ENCODE assay signal across 12 mouse cellular contexts in the genomic region with DNA sequence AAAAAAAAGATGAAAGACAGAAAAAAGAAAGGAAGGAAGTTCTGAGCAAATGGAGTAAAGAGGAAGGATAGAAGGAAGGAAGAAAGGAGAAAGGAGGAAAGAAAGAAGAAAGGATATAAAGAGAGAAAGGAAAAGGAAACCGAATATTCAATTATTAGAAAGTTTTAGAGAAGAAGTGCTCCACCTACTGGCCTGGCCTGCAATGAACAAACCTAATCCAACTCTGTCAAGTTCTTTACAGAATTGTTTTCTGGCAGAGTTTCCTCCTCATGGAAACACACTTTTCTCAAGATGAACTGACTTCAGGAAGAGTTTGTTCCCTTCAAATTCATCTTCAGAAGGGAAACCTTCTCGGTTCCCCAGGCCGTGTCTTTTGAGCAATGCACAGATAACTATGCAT. TPM values are rescaled to one million over a fixed set of nuclear protein-coding genes. Genes with fewer than 3 reads are reported as not detected.
DNase-seq lines count a peak whose midpoint lies in the region; ATAC-seq and TF ChIP-seq lines count a peak whose summit lies in the region.
"Had no signal": no experiment of that assay in that cellular context is flagged by ENCODE, and none has a peak within 500 bp of the region (broad histone marks: within the 10 kb centered on the region; RNA-seq: fewer than 3 reads in every experiment).

No protein-coding gene starts in this region.

- H3K9me3 ChIP-seq in lung, embryonic 14.5 days (ENCODE audit: low read depth, low read length), result no peaks in the 10 kb centered on the region
- H3K9me3 ChIP-seq: limb, embryonic 12.5 days had no signal

- H3K79me2 ChIP-seq in heart, adult 2 months (replicated peaks; ENCODE audit: control insufficient read depth, insufficient read depth, low read length), result no peaks in the 10 kb centered on the region

- intact Hi-C loops in heart, adult 2 months (cut with DNase I), result no loop called here

- in situ Hi-C loops in Patski (cut with MboI; ENCODE audit: low pct_unique_long_range_greater_than_20kb), result loop anchor here (25.0 kb wide), 4 partner anchors 677 to 1727 kb away; a partner anchor contains a TSS

- no peak for TF ChIP-seq EP300 in heart, adult 2 months (IDR thresholded peaks at IDR 0.05; ENCODE audit: insufficient read depth, low read depth, low read length)

- POLR2A ChIA-PET in Patski (lab: Charles Lee), result no interaction called here

- no peaks in the 10 kb centered on the region; the same call in 1 of the 2 replicates for H3K27me3 ChIP-seq in heart, adult 2 months (ENCODE audit: control insufficient read depth, insufficient read depth, low read length)
- H3K27me3 ChIP-seq in lung, embryonic 14.5 days (ENCODE audit: insufficient read depth, low read length), result no peaks in the 10 kb centered on the region
- H3K27me3 ChIP-seq in Patski, result no peaks in the 10 kb centered on the region
- H3K27me3 ChIP-seq: limb, embryonic 12.5 days had no signal

- no peak for DNase-seq in heart, adult 2 months
- DNase-seq in heart, adult 9 months (ENCODE audit: low spot score in 2 of 2), result no peak
- DNase-seq in lung, embryonic 14.5 days, result peak; percentile 52
- DNase-seq in lung, adult 18-20 months, result no peak
- DNase-seq in Patski (ENCODE audit: low read depth, low spot score), result no peak
- peak; percentile 50 for DNase-seq in naive thymus-derived CD4-positive, alpha-beta T cell, adult 2 months (ENCODE audit: low read depth)
- DNase-seq in gastrocnemius, postnatal 25 days, result no peak
- DNase-seq: cerebellum, adult 11-12 months had no signal

- H3K27ac ChIP-seq in heart, adult 2 months, result no peak overlapping the region
- no peak overlapping the region for H3K27ac ChIP-seq in lung, embryonic 14.5 days (ENCODE audit: low read depth)
- H3K27ac ChIP-seq: limb, embryonic 12.5 days had no signal

- ATAC-seq in lung, embryonic 14.5 days (ENCODE audit: insufficient read depth), result no peak
- no peak for ATAC-seq in Patski
- no peak for ATAC-seq in megakaryocyte-erythroid progenitor cell, adult 5-6 weeks (replicated peaks; ENCODE audit: low FRiP score, low TSS enrichment, poor library complexity, severe bottlenecking)
- ATAC-seq: hindbrain, embryonic 16.5 days had no signal

- no peak overlapping the region for H3K4me2 ChIP-seq in lung, embryonic 14.5 days
- H3K4me2 ChIP-seq: limb, embryonic 12.5 days had no signal

- H3K4me1 ChIP-seq in heart, adult 2 months (ENCODE audit: control insufficient read depth, insufficient read depth, low read length), result no peaks in the 10 kb centered on the region
- H3K4me1 ChIP-seq in lung, embryonic 14.5 days (ENCODE audit: insufficient read depth), result no peaks in the 10 kb centered on the region
- H3K4me1 ChIP-seq: limb, embryonic 12.5 days had no signal

- CTCF ChIA-PET in Patski (lab: Charles Lee), result interaction anchor here (1.1 kb wide), 1 partner anchor 10 kb away, joined by 4 read pairs; no protein-coding TSS in a partner anchor

- no peaks in the 10 kb centered on the region for H3K36me3 ChIP-seq in heart, adult 2 months (ENCODE audit: control insufficient read depth, insufficient read depth, low read length)
- no peaks in the 10 kb centered on the region for H3K36me3 ChIP-seq in lung, embryonic 14.5 days (ENCODE audit: insufficient read depth)
- H3K36me3 ChIP-seq: limb, embryonic 12.5 days had no signal

- H3K4me3 ChIP-seq in heart, adult 2 months, result no peak overlapping the region
- no peak overlapping the region for H3K4me3 ChIP-seq in lung, embryonic 14.5 days (ENCODE audit: low read depth, low read length)
- H3K4me3 ChIP-seq: limb, embryonic 12.5 days had no signal

- peak; percentile 72 for TF ChIP-seq CTCF in heart, adult 2 months (IDR thresholded peaks at IDR 0.05)
- TF ChIP-seq CTCF in lung, embryonic 14.5 days (IDR thresholded peaks at IDR 0.05; ENCODE audit: low read depth), result peak; percentile 53
- TF ChIP-seq CTCF in Patski (IDR thresholded peaks at IDR 0.05), result peak; percentile 42

- H3K9ac ChIP-seq in heart, adult 2 months (ENCODE audit: low read depth, low read length), result no peak overlapping the region
- H3K9ac ChIP-seq in lung, embryonic 14.5 days, result no peak overlapping the region
- H3K9ac ChIP-seq: limb, embryonic 12.5 days had no signal

- no peak for TF ChIP-seq POLR2A in heart, adult 2 months (IDR thresholded peaks at IDR 0.05; ENCODE audit: insufficient read depth, low read depth, low read length)

- WGBS in heart, adult 2 months, result 33% methylated on average over 3 of the region's 3 CpGs
- 42% methylated on average over 3 of the region's 3 CpGs for WGBS in lung, embryonic 14.5 days

RNA-seq across cellular contexts. Expression of a gene that starts 2.8 kb away (rescaled TPM):
- total RNA-seq in heart, adult 2 months (2021), result not detected
- polyA plus RNA-seq in heart, adult 2 months (2012; rRNA removed), result not detected in 2 replicates
- not detected in 2 replicates for polyA plus RNA-seq in lung, embryonic 14.5 days (2014; fragmentation: Nextera tagmentation; extraction: Ambion mirVana)
- polyA plus RNA-seq in Patski (2021), result not detected
- total RNA-seq in megakaryocyte-erythroid progenitor cell, adult 5-6 weeks (2014; fragmentation: Nextera tagmentation), result not detected in 2 replicates
- not detected in 2 replicates for total RNA-seq in megakaryocyte-erythroid progenitor cell, adult 5-6 weeks (2017)
- total RNA-seq in gastrocnemius, postnatal 25 days (2021), result not detected
- polyA plus RNA-seq: hindbrain, embryonic 16.5 days; limb, embryonic 12.5 days; stomach, embryonic 14.5 days had no signal

RNA-seq across cellular contexts. Expression of a gene that starts 3.5 kb away (rescaled TPM):
- not detected for total RNA-seq in heart, adult 2 months (2021)
- not detected in 2 replicates for polyA plus RNA-seq in heart, adult 2 months (2012; rRNA removed)
- not detected in 2 replicates for polyA plus RNA-seq in lung, embryonic 14.5 days (2014; fragmentation: Nextera tagmentation; extraction: Ambion mirVana)
- polyA plus RNA-seq in Patski (2021), result not detected
- not detected in 2 replicates for total RNA-seq in megakaryocyte-erythroid progenitor cell, adult 5-6 weeks (2014; fragmentation: Nextera tagmentation)
- not detected in 2 replicates for total RNA-seq in megakaryocyte-erythroid progenitor cell, adult 5-6 weeks (2017)
- not detected for total RNA-seq in gastrocnemius, postnatal 25 days (2021)
- polyA plus RNA-seq: hindbrain, embryonic 16.5 days; limb, embryonic 12.5 days; stomach, embryonic 14.5 days had no signal

RNA-seq across cellular contexts. Expression of a gene that starts 11.1 kb away (rescaled TPM):
- not detected for total RNA-seq in heart, adult 2 months (2021)
- polyA plus RNA-seq in heart, adult 2 months (2012; rRNA removed), result not detected in 2 replicates
- polyA plus RNA-seq in lung, embryonic 14.5 days (2014; fragmentation: Nextera tagmentation; extraction: Ambion mirVana), result not detected in 2 replicates
- polyA plus RNA-seq in Patski (2021), result not detected
- not detected in 2 replicates for total RNA-seq in megakaryocyte-erythroid progenitor cell, adult 5-6 weeks (2014; fragmentation: Nextera tagmentation)
- total RNA-seq in megakaryocyte-erythroid progenitor cell, adult 5-6 weeks (2017), result not detected in 2 replicates
- total RNA-seq in gastrocnemius, postnatal 25 days (2021), result not detected
- polyA plus RNA-seq: hindbrain, embryonic 16.5 days; limb, embryonic 12.5 days; stomach, embryonic 14.5 days had no signal

RNA-seq across cellular contexts. Expression of a gene that starts 11.6 kb away (rescaled TPM):
- not detected for total RNA-seq in heart, adult 2 months (2021)
- polyA plus RNA-seq in heart, adult 2 months (2012; rRNA removed), result not detected in 2 replicates
- polyA plus RNA-seq in lung, embryonic 14.5 days (2014; fragmentation: Nextera tagmentation; extraction: Ambion mirVana), result not detected in 2 replicates
- not detected for polyA plus RNA-seq in Patski (2021)
- not detected in 2 replicates for total RNA-seq in megakaryocyte-erythroid progenitor cell, adult 5-6 weeks (2014; fragmentation: Nextera tagmentation)
- not detected in 2 replicates for total RNA-seq in megakaryocyte-erythroid progenitor cell, adult 5-6 weeks (2017)
- total RNA-seq in gastrocnemius, postnatal 25 days (2021), result not detected
- polyA plus RNA-seq: hindbrain, embryonic 16.5 days; limb, embryonic 12.5 days; stomach, embryonic 14.5 days had no signal

RNA-seq across cellular contexts. Expression of a gene that starts 19.1 kb away (rescaled TPM):
- not detected for total RNA-seq in heart, adult 2 months (2021)
- not detected in 2 replicates for polyA plus RNA-seq in heart, adult 2 months (2012; rRNA removed)
- polyA plus RNA-seq in lung, embryonic 14.5 days (2014; fragmentation: Nextera tagmentation; extraction: Ambion mirVana), result not detected in 2 replicates
- not detected for polyA plus RNA-seq in Patski (2021)
- not detected in 2 replicates for total RNA-seq in megakaryocyte-erythroid progenitor cell, adult 5-6 weeks (2014; fragmentation: Nextera tagmentation)
- total RNA-seq in megakaryocyte-erythroid progenitor cell, adult 5-6 weeks (2017), result not detected in 2 replicates
- not detected for total RNA-seq in gastrocnemius, postnatal 25 days (2021)
- polyA plus RNA-seq: hindbrain, embryonic 16.5 days; limb, embryonic 12.5 days; stomach, embryonic 14.5 days had no signal

Comparison
In these comparisons a context has a peak if more than half of its experiments do, and no peak if none do; other contexts are left out.
1. DNase-seq: peak in lung, embryonic 14.5 days (single experiment) and naive thymus-derived CD4-positive, alpha-beta T cell, adult 2 months (single experiment); none in heart, adult 2 months (0 of 2), heart, adult 9 months (0 of 2), lung, adult 18-20 months (0 of 2), Patski (single experiment) and gastrocnemius, postnatal 25 days (single experiment).
2. Peak in every context shown above with its lines, with median percentiles within 50 percentile points of each other: CTCF ChIP-seq.